Mouse (Mus musculus): ENCODE measurements around the gene Prss47.

Prss47 gene

DNA sequence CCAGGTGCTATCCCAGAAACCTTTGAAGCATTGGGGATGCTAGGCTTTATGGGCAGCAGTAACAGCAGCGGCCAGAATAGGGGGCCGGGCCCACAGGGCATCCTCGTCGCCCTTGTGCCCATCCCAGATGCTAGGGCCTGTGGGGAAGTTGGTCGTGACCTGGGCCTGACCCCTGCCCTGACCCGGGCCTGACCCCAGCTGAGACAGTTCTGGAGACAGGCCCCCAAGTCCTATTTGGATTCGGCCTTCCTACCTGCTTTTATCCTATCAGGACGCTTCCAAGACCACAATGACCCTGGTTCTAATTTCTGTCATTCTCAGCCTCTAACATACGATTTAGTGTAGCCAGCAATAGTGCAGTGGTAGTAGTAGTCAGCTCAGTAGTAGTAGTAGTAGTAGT lies at the start of gene Prss47:
Gene Prss47 (minus strand): TSS at position 101 of the 400 bp plus-strand sequence.
- no peak for DNase-seq

GRCm38 (mm10) chr13:65101232-65101631 lies 48.7 kb upstream of the Prss47 start:
- DNase-seq: no peak

- no peak for DNase-seq
Observed at GRCm38 (mm10) chr13:65100678-65101077, 48.1 kb upstream of the Prss47 start.

DNA sequence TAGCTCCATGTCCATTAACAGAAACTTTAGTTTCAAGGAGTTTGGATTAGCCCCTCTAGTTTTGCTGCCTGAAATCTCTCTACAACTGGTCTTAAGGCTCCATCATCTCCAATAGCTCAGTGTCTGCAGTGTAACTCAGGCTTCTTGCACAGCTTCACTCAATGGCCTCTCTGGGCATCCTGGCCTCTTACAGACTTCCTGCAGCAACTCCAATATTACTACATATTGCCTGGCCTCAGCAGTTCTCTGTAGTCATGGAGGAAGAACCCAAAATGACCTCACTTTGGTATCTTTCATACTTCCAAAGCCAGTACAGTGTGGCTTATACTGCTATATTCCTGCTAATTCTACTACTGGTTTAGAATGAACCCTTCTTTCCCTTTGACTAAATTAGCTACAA lies 44.5 kb upstream of the Prss47 start:
- no peak for DNase-seq

GRCm38 (mm10) chr13:65095923-65096322 lies 43.4 kb upstream of the Prss47 start:
- no peak for DNase-seq

DNA sequence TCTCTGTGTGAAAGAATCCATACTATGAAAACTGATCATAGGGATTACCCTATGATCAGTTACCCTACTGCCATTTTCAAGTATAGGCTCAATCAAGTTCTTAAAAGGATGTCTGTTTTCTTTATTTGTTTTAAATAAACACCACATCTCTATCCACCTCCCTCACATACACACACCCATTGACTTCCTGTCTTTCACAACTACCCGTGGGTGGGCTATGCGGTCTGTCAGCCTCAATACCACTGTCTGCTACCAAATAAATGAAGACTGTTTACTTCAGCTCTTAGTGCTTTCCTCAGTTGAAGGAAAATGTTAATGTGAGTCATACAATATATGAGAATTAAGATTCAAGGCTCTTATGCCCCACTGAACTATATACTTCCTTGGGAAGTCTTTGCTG lies 17.4 kb upstream of the Prss47 start:
- DNase-seq: no peak

GRCm38 (mm10) chr13:65035057-65035456 lies 17.5 kb downstream of the Prss47 start:
- no peak for DNase-seq

- DNase-seq: no peak
Observed at GRCm38 (mm10) chr13:65032758-65033157, 19.8 kb downstream of the Prss47 start, which contains the start of gene Spata31d1c. Gene Spata31d1c, plus strand, starts transcription at chr13:65033058.

- no peak for DNase-seq
Observed at GRCm38 (mm10) chr13:65011052-65011738, 41.4 kb downstream of the Prss47 start.

GRCm38 (mm10) chr13:65007971-65008370 lies 44.6 kb downstream of the Prss47 start:
- no peak for DNase-seq

DNA sequence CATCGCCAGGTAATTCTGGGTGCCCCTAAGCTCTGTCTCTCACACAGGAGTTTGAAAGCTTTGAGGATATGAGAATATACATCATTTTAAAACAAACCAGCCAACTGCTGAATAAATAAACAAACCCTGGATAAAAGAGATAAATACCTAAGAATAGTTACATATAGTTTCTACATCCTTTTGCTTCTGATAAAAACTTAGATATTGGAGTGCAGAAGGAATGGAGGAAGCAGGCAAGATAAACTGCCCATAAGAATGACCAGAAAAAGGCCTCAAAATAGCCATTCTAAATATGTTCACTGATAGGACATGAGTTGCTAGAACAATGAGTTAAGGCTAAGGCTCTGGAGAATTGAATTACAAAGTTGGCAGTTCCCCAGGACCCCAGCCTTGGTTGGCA lies 45.8 kb downstream of the Prss47 start:
- DNase-seq: no peak

GRCm38 (mm10) chr13:65005414-65005813 lies 47.1 kb downstream of the Prss47 start:
- DNase-seq: no peak

All from right cerebral cortex, postnatal 14 days (tissue).